Mouse (Mus musculus) left cerebral cortex, adult 9 months (tissue): ENCODE measurements at regions not wholly inside any gene's neighbourhood (a gene's known extent, or its start where the extent isn't known, plus 50 kb on each side); places are given as distances from the start of the nearest gene placed in this dataset.
"Not testable (repeated sequence)": the region's sequence is repeated elsewhere in the genome, so short reads cannot be mapped to it uniquely, and the experiment has no call there.

Experiments used
- DNase-seq, 2 experiments: peaks; one replicate each; pipeline ENCODE4 v3.0.0; 2022; ENCODE audit warnings: low spot score in 2 of 2

DNA sequence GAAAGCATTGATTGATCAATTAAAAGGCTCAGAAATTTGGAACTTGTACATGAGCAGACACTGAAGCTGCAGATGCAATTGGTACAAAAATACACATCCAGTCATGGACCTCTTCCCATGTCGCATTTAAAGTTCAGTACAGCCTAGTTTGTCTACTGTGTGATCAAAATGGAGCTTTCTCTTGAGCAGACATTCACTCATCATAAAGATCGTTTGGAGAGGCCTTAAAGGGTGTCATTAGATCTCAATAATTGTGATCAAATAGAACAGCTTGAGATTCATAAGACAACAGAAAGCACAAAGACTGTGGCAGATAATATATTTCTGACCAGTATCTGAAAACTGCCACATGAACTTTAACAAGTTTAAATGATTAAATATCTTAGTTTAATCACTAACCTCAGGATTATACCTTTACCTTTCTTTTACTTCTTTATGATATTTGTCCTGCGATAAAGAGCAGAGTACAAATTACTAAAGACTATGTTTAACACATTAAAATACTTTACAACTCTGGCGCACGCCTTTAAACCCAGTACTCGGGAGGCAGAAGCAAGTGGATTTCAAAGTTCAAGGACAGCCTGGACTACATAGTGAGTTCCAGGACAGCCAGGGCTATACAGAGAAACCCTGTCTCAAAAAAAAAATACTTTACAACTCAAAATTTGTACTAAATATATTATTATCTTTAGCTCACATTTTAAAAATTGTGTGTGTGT lies 635.1 kb downstream of the Dnajb9 start:
- no peak for DNase-seq

GRCm38 (mm10) chr12:43573186-43573585 lies 636.9 kb downstream of the Dnajb9 start:
- peak in 1 of 2 experiments; percentile 26 for DNase-seq

DNA sequence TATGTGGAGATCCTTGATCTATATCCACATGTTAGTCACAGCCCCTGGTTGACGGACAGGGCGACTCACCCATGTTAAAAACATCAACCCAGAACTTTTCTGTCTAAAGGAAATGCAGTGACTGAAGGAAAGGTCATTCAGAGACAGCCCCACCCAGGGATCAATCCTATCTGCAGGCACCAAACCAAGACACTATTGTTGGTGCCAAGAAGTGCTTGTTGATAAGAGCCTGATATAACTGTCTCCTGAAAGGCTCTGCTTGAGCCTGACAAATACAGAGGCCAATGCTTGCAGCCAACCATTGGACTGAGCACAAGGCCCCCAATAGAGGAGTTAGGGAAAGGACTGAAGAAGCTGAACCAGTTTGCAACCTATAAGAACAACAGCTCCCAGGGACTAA lies 682.5 kb downstream of the Dnajb9 start:
- no peak for DNase-seq

- DNase-seq: not testable (repeated sequence)
Observed at GRCm38 (mm10) chr12:43507458-43507857, 702.7 kb downstream of the Dnajb9 start.

DNA sequence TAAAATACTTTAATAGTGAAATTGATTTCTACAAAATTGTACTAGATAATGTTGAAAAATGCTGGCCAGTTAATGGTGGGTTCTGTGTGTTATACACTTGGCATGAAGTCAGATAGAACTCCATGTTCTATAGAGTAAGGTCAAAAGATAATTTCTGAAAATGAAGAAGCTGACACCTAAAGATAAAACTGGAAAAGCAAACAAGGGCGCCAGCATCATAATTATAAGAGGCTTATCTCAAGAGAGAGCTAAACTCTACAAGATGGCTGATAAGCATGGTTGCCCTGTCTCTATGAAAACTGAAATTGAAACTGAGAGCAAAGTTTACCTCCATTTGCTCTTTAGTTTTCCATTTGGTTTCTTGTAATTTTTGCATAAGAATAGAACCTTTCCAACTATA lies 720.2 kb downstream of the Dnajb9 start:
- no peak for DNase-seq

DNA sequence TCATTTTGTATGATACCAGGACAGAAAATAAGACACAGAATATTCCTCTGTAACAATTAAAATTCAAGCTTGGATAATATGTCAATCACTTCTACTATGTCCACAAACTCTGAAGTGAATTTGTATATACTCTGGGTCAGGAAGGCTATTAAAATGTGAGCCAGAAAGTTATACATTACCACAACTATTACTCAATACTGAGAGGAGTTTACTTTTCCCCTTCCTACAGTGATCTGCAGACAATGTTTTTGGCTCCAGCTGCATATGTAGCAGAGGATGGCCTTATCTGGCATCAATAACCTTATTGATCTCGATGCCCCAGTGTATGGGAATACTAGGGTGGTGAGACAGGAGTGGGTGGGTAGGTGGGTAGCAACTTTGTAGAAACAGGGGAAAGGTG lies 727.4 kb downstream of the Dnajb9 start:
- DNase-seq: no peak

GRCm38 (mm10) chr12:43462543-43462942 lies 747.6 kb downstream of the Dnajb9 start:
- DNase-seq: peak in 1 of 2 experiments; percentile 2
